Mouse (Mus musculus): Measurements from ENCODE around the gene Erv3. TPM values are rescaled to one million over a fixed set of nuclear protein-coding genes. Genes with fewer than 3 reads are reported as not detected.
A peak's percentile ranks its signal among the peaks of the same experiment; 100 is the strongest.

Gene Erv3
- total and polyA plus RNA-seq, 2 experiments from 2014 or later, result 0.06 TPM; not detected in 1

GRCm38 (mm10) chr2:131825498-131825897, 34.0 kb downstream of the Erv3 start:
- H3K4me3 ChIP-seq (ENCODE audit: low read depth, low read length), result no peak overlapping the region
- TF ChIP-seq CTCF (IDR thresholded peaks at IDR 0.05; ENCODE audit: low read depth), result no peak
- no peaks in the 10 kb centered on the region for H3K9me3 ChIP-seq (ENCODE audit: low read length)
- ATAC-seq (no peak), DNase-seq (no peak)
- 76% methylated on average over 2 of the region's 2 CpGs for WGBS
- H3K27me3 ChIP-seq (ENCODE audit: insufficient read depth, low read length), result no peaks in the 10 kb centered on the region
- no peaks in the 10 kb centered on the region; the same call in 1 of the 2 replicates for H3K4me1 ChIP-seq (ENCODE audit: insufficient read depth)
- H3K9ac ChIP-seq, result no peak overlapping the region
- H3K27ac ChIP-seq (ENCODE audit: low read depth, low read length), result no peak overlapping the region
- H3K4me2 ChIP-seq (ENCODE audit: low read depth), result no peak overlapping the region
- no peaks in the 10 kb centered on the region for H3K36me3 ChIP-seq (ENCODE audit: insufficient read depth)

- no peak for TF ChIP-seq CTCF (IDR thresholded peaks at IDR 0.05; ENCODE audit: low read depth)
- Histone ChIP-seq H3K9ac (no peak overlapping the region), H3K4me3 (ENCODE audit: low read depth, low read length) (no peak overlapping the region), H3K4me1 (ENCODE audit: insufficient read depth) (no peaks in the 10 kb centered on the region; the same call in 1 of the 2 replicates), H3K27me3 (ENCODE audit: insufficient read depth, low read length) (no peaks in the 10 kb centered on the region), H3K9me3 (ENCODE audit: low read length) (no peaks in the 10 kb centered on the region), H3K27ac (ENCODE audit: low read depth, low read length) (no peak overlapping the region), H3K36me3 (ENCODE audit: insufficient read depth) (no peaks in the 10 kb centered on the region), H3K4me2 (ENCODE audit: low read depth) (no peak overlapping the region)
- DNase-seq (no peak), ATAC-seq (no peak)
- WGBS, result 64% methylated on average over 2 of the region's 2 CpGs
These were observed 35.6 kb downstream of the Erv3 start for GRCm38 (mm10) chr2:131823931-131824330.

GRCm38 (mm10) chr2:131822492-131822891, 37.1 kb downstream of the Erv3 start:
- TF ChIP-seq CTCF (IDR thresholded peaks at IDR 0.05; ENCODE audit: low read depth), result no peak
- 87% methylated on average over 3 of the region's 3 CpGs for WGBS
- Histone ChIP-seq H3K4me1 (ENCODE audit: insufficient read depth) (no peaks in the 10 kb centered on the region), H3K27ac (ENCODE audit: low read depth, low read length) (no peak overlapping the region), H3K4me2 (ENCODE audit: low read depth) (no peak overlapping the region), H3K9ac (no peak overlapping the region), H3K4me3 (ENCODE audit: low read depth, low read length) (no peak overlapping the region), H3K27me3 (ENCODE audit: insufficient read depth, low read length) (no peaks in the 10 kb centered on the region), H3K9me3 (ENCODE audit: low read length) (no peaks in the 10 kb centered on the region), H3K36me3 (ENCODE audit: insufficient read depth) (no peaks in the 10 kb centered on the region)
- DNase-seq, result no peak
- ATAC-seq, result no peak

- TF ChIP-seq CTCF (IDR thresholded peaks at IDR 0.05; ENCODE audit: low read depth), result no peak
- H3K4me2 ChIP-seq (ENCODE audit: low read depth), result no peak overlapping the region
- no peak overlapping the region for H3K4me3 ChIP-seq (ENCODE audit: low read depth, low read length)
- DNase-seq (no peak), ATAC-seq (no peak)
- WGBS, result 31% methylated on average over 3 of the region's 3 CpGs
- H3K9me3 ChIP-seq (ENCODE audit: low read length), result no peaks in the 10 kb centered on the region
- no peaks in the 10 kb centered on the region for H3K36me3 ChIP-seq (ENCODE audit: insufficient read depth)
- H3K4me1 ChIP-seq (ENCODE audit: insufficient read depth), result no peaks in the 10 kb centered on the region
- no peak overlapping the region for H3K27ac ChIP-seq (ENCODE audit: low read depth, low read length)
- no peaks in the 10 kb centered on the region for H3K27me3 ChIP-seq (ENCODE audit: insufficient read depth, low read length)
- H3K9ac ChIP-seq, result no peak overlapping the region
These were observed 37.9 kb downstream of the Erv3 start for GRCm38 (mm10) chr2:131821708-131821990.

- ATAC-seq, result peak; percentile 82
- H3K36me3 ChIP-seq (ENCODE audit: insufficient read depth), result no peaks in the 10 kb centered on the region
- TF ChIP-seq CTCF (IDR thresholded peaks at IDR 0.05; ENCODE audit: low read depth), result peak; percentile 76
- H3K4me3 ChIP-seq (ENCODE audit: low read depth, low read length), result no peak overlapping the region
- 29% methylated on average over 6 of the region's 6 CpGs for WGBS
- H3K27me3 ChIP-seq (ENCODE audit: insufficient read depth, low read length), result no peaks in the 10 kb centered on the region
- DNase-seq, result peak; percentile 90
- no peak overlapping the region for H3K4me2 ChIP-seq (ENCODE audit: low read depth)
- no peaks in the 10 kb centered on the region for H3K9me3 ChIP-seq (ENCODE audit: low read length)
- no peak overlapping the region for H3K27ac ChIP-seq (ENCODE audit: low read depth, low read length)
- no peak overlapping the region for H3K9ac ChIP-seq
- no peaks in the 10 kb centered on the region for H3K4me1 ChIP-seq (ENCODE audit: insufficient read depth)
These were observed 38.4 kb downstream of the Erv3 start for GRCm38 (mm10) chr2:131820932-131821707.

- Histone ChIP-seq H3K9ac (no peak overlapping the region), H3K4me3 (ENCODE audit: low read depth, low read length) (no peak overlapping the region), H3K4me1 (ENCODE audit: insufficient read depth) (no peaks in the 10 kb centered on the region), H3K27me3 (ENCODE audit: insufficient read depth, low read length) (no peaks in the 10 kb centered on the region), H3K4me2 (ENCODE audit: low read depth) (peak overlapping the region; percentile 32; the same call in 1 of the 2 replicates), H3K36me3 (ENCODE audit: insufficient read depth) (no peaks in the 10 kb centered on the region), H3K9me3 (ENCODE audit: low read length) (no peaks in the 10 kb centered on the region), H3K27ac (ENCODE audit: low read depth, low read length) (no peak overlapping the region)
- TF ChIP-seq CTCF (IDR thresholded peaks at IDR 0.05; ENCODE audit: low read depth), result peak; percentile 94
- ATAC-seq, result peak; percentile 76
- WGBS, result 22% methylated on average over 14 of the region's 14 CpGs
- peak; percentile 92 for DNase-seq
These were observed 39.4 kb downstream of the Erv3 start for GRCm38 (mm10) chr2:131820088-131820675.

- H3K27me3 ChIP-seq (ENCODE audit: insufficient read depth, low read length), result no peaks in the 10 kb centered on the region
- no peak for ATAC-seq
- WGBS, result 62% methylated on average over 10 of the region's 10 CpGs
These were observed 45.2 kb downstream of the Erv3 start for GRCm38 (mm10) chr2:131814327-131814726.

More at GRCm38 (mm10) chr2:131814327-131814726, 45.2 kb downstream of the Erv3 start:
- Histone ChIP-seq H3K36me3 (ENCODE audit: insufficient read depth) (no peaks in the 10 kb centered on the region), H3K4me1 (ENCODE audit: insufficient read depth) (no peaks in the 10 kb centered on the region), H3K4me3 (ENCODE audit: low read depth, low read length) (no peak overlapping the region), H3K27ac (ENCODE audit: low read depth, low read length) (no peak overlapping the region), H3K9ac (no peak overlapping the region), H3K9me3 (ENCODE audit: low read length) (no peaks in the 10 kb centered on the region), H3K4me2 (ENCODE audit: low read depth) (no peak overlapping the region)
- DNase-seq, result no peak
- TF ChIP-seq CTCF (IDR thresholded peaks at IDR 0.05; ENCODE audit: low read depth), result no peak
